Mouse (Mus musculus): ENCODE results near the gene Car2. TPM values are rescaled to one million over a fixed set of nuclear protein-coding genes. Genes with fewer than 3 reads are reported as not detected.
A peak's percentile ranks its signal among the peaks of the same experiment; 100 is the strongest.

The Car2 gene
- polyA plus RNA-seq, 2 experiments: 13.9 to 20.6 TPM

- no peak for TF ChIP-seq POLR2A (IDR thresholded peaks at IDR 0.05; ENCODE audit: borderline replicate concordance, extremely low read depth, insufficient read depth, insufficient read length)
- no peak overlapping the region for H3K27ac ChIP-seq (replicated peaks; ENCODE audit: low read depth, low read length)
- ATAC-seq (ENCODE audit: low FRiP score, low read depth) (no peak), DNase-seq (ENCODE audit: low spot score) (no peak)
- WGBS: 57% methylated on average over 1 of the region's 1 CpGs
- no peaks in the 10 kb centered on the region for H3K4me1 ChIP-seq (ENCODE audit: control insufficient read depth, insufficient read depth, low read length)
- H3K36me3 ChIP-seq (ENCODE audit: control insufficient read depth, insufficient read depth, low read length): no peaks in the 10 kb centered on the region
- no peaks in the 10 kb centered on the region for H3K9me3 ChIP-seq (ENCODE audit: control insufficient read depth, low read length)
- H3K27me3 ChIP-seq (ENCODE audit: control insufficient read depth, insufficient read depth, low read length): no peaks in the 10 kb centered on the region
- H3K4me2 ChIP-seq (replicated peaks; ENCODE audit: low read depth, low read length, severe bottlenecking): no peak overlapping the region
- H3K9ac ChIP-seq (ENCODE audit: low read depth, low read length, severe bottlenecking): no peak overlapping the region
- H3K4me3 ChIP-seq (replicated peaks; ENCODE audit: low read length): no peak overlapping the region
Measured at GRCm38 (mm10) chr3:14854446-14854845, 31.6 kb upstream of the Car2 start.

GRCm38 (mm10) chr3:14857874-14858273 lies 28.2 kb upstream of the Car2 start:
- Histone ChIP-seq H3K4me2 (replicated peaks; ENCODE audit: low read depth, low read length, severe bottlenecking) (no peak overlapping the region), H3K27me3 (ENCODE audit: control insufficient read depth, insufficient read depth, low read length) (no peaks in the 10 kb centered on the region), H3K9me3 (ENCODE audit: control insufficient read depth, low read length) (no peaks in the 10 kb centered on the region), H3K4me3 (replicated peaks; ENCODE audit: low read length) (no peak overlapping the region), H3K4me1 (ENCODE audit: control insufficient read depth, insufficient read depth, low read length) (peaks cover 8% of the 10 kb centered on the region; the same call in 1 of the 2 replicates), H3K27ac (replicated peaks; ENCODE audit: low read depth, low read length) (no peak overlapping the region), H3K9ac (ENCODE audit: low read depth, low read length, severe bottlenecking) (no peak overlapping the region), H3K36me3 (ENCODE audit: control insufficient read depth, insufficient read depth, low read length) (no peaks in the 10 kb centered on the region)
- 80% methylated on average over 3 of the region's 3 CpGs for WGBS
- DNase-seq (ENCODE audit: low spot score) (no peak), ATAC-seq (ENCODE audit: low FRiP score, low read depth) (no peak)
- TF ChIP-seq POLR2A (IDR thresholded peaks at IDR 0.05; ENCODE audit: borderline replicate concordance, extremely low read depth, insufficient read depth, insufficient read length): no peak

- Histone ChIP-seq H3K27me3 (ENCODE audit: control insufficient read depth, insufficient read depth, low read length) (no peaks in the 10 kb centered on the region), H3K4me3 (replicated peaks; ENCODE audit: low read length) (no peak overlapping the region), H3K4me1 (ENCODE audit: control insufficient read depth, insufficient read depth, low read length) (peaks cover 12% of the 10 kb centered on the region; the same call in 1 of the 2 replicates), H3K27ac (replicated peaks; ENCODE audit: low read depth, low read length) (no peak overlapping the region), H3K9me3 (ENCODE audit: control insufficient read depth, low read length) (no peaks in the 10 kb centered on the region), H3K36me3 (ENCODE audit: control insufficient read depth, insufficient read depth, low read length) (no peaks in the 10 kb centered on the region), H3K4me2 (replicated peaks; ENCODE audit: low read depth, low read length, severe bottlenecking) (no peak overlapping the region), H3K9ac (ENCODE audit: low read depth, low read length, severe bottlenecking) (no peak overlapping the region)
- TF ChIP-seq POLR2A (IDR thresholded peaks at IDR 0.05; ENCODE audit: borderline replicate concordance, extremely low read depth, insufficient read depth, insufficient read length): no peak
- no peak for ATAC-seq (ENCODE audit: low FRiP score, low read depth)
- no peak for DNase-seq (ENCODE audit: low spot score)
- WGBS: 79% methylated on average over 3 of the region's 3 CpGs
Measured at GRCm38 (mm10) chr3:14860291-14860690, 25.8 kb upstream of the Car2 start.

- ATAC-seq (ENCODE audit: low FRiP score, low read depth) (no peak), DNase-seq (ENCODE audit: low spot score) (no peak)
- TF ChIP-seq POLR2A (IDR thresholded peaks at IDR 0.05; ENCODE audit: borderline replicate concordance, extremely low read depth, insufficient read depth, insufficient read length): no peak
- H3K9ac ChIP-seq (ENCODE audit: low read depth, low read length, severe bottlenecking): no peak overlapping the region
- no peaks in the 10 kb centered on the region for H3K27me3 ChIP-seq (ENCODE audit: control insufficient read depth, insufficient read depth, low read length)
- no peaks in the 10 kb centered on the region for H3K9me3 ChIP-seq (ENCODE audit: control insufficient read depth, low read length)
- peaks cover 12% of the 10 kb centered on the region; the same call in 1 of the 2 replicates for H3K4me1 ChIP-seq (ENCODE audit: control insufficient read depth, insufficient read depth, low read length)
- no peak overlapping the region for H3K4me3 ChIP-seq (replicated peaks; ENCODE audit: low read length)
- 85% methylated on average over 1 of the region's 1 CpGs for WGBS
- H3K36me3 ChIP-seq (ENCODE audit: control insufficient read depth, insufficient read depth, low read length): no peaks in the 10 kb centered on the region
- H3K4me2 ChIP-seq (replicated peaks; ENCODE audit: low read depth, low read length, severe bottlenecking): no peak overlapping the region
- H3K27ac ChIP-seq (replicated peaks; ENCODE audit: low read depth, low read length): no peak overlapping the region
Measured at GRCm38 (mm10) chr3:14861165-14861564, 24.9 kb upstream of the Car2 start.

GRCm38 (mm10) chr3:14861787-14862186 lies 24.3 kb upstream of the Car2 start:
- no peak overlapping the region for H3K4me3 ChIP-seq (replicated peaks; ENCODE audit: low read length)
- ATAC-seq (ENCODE audit: low FRiP score, low read depth) (no peak), DNase-seq (ENCODE audit: low spot score) (no peak)
- H3K27me3 ChIP-seq (ENCODE audit: control insufficient read depth, insufficient read depth, low read length): no peaks in the 10 kb centered on the region
- H3K4me1 ChIP-seq (ENCODE audit: control insufficient read depth, insufficient read depth, low read length): peaks cover 12% of the 10 kb centered on the region; the same call in 1 of the 2 replicates
- H3K4me2 ChIP-seq (replicated peaks; ENCODE audit: low read depth, low read length, severe bottlenecking): no peak overlapping the region
- WGBS: 37% methylated on average over 4 of the region's 4 CpGs
- no peaks in the 10 kb centered on the region for H3K36me3 ChIP-seq (ENCODE audit: control insufficient read depth, insufficient read depth, low read length)
- TF ChIP-seq POLR2A (IDR thresholded peaks at IDR 0.05; ENCODE audit: borderline replicate concordance, extremely low read depth, insufficient read depth, insufficient read length): no peak
- no peaks in the 10 kb centered on the region for H3K9me3 ChIP-seq (ENCODE audit: control insufficient read depth, low read length)
- H3K9ac ChIP-seq (ENCODE audit: low read depth, low read length, severe bottlenecking): no peak overlapping the region
- H3K27ac ChIP-seq (replicated peaks; ENCODE audit: low read depth, low read length): no peak overlapping the region

- DNase-seq (ENCODE audit: low spot score) (no peak), ATAC-seq (ENCODE audit: low FRiP score, low read depth) (peak; percentile 65)
- no peak overlapping the region for H3K27ac ChIP-seq (replicated peaks; ENCODE audit: low read depth, low read length)
Measured at GRCm38 (mm10) chr3:14862654-14863021, 23.4 kb upstream of the Car2 start.

More at GRCm38 (mm10) chr3:14862654-14863021, 23.4 kb upstream of the Car2 start:
- H3K4me3 ChIP-seq (replicated peaks; ENCODE audit: low read length): peak overlapping the region; percentile 26
- no peaks in the 10 kb centered on the region for H3K27me3 ChIP-seq (ENCODE audit: control insufficient read depth, insufficient read depth, low read length)
- H3K9me3 ChIP-seq (ENCODE audit: control insufficient read depth, low read length): no peaks in the 10 kb centered on the region
- peak overlapping the region; percentile 50 for H3K9ac ChIP-seq (ENCODE audit: low read depth, low read length, severe bottlenecking)
- H3K4me1 ChIP-seq (ENCODE audit: control insufficient read depth, insufficient read depth, low read length): peaks cover 12% of the 10 kb centered on the region; the same call in 1 of the 2 replicates
- H3K4me2 ChIP-seq (replicated peaks; ENCODE audit: low read depth, low read length, severe bottlenecking): peak overlapping the region; percentile 61
- no peak for TF ChIP-seq POLR2A (IDR thresholded peaks at IDR 0.05; ENCODE audit: borderline replicate concordance, extremely low read depth, insufficient read depth, insufficient read length)
- no peaks in the 10 kb centered on the region for H3K36me3 ChIP-seq (ENCODE audit: control insufficient read depth, insufficient read depth, low read length)
- under 1% methylated on average over 9 of the region's 9 CpGs for WGBS

Measured in limb, embryonic 14.5 days (tissue).